ENCODE assay signal across 23 mouse cellular contexts in the genomic region with DNA sequence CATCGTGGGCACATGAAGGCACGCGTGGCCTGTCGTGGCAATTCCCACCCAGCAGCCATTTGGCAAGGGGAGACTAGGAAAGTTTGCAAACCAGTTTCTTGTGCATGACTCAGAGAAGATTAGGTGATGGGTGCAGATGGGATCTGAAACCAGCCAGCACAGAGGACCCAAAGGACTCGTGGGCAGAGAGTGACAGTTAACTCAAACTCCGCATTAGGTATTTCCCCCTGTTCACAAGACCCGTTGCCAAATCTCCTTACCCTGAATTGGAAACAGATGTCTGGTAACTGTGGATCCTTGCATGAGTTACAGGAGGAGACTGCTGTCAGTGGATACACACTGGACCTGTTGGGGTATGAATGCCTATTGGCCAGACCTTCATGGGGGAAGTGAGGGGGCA. TPM values are rescaled to one million over a fixed set of nuclear protein-coding genes. Genes with fewer than 3 reads are reported as not detected.
DNase-seq lines count a peak whose midpoint lies in the region; ATAC-seq and TF ChIP-seq lines count a peak whose summit lies in the region.
"Had no signal": no experiment of that assay in that cellular context is flagged by ENCODE, and none has a peak within 500 bp of the region (broad histone marks: within the 10 kb centered on the region; RNA-seq: fewer than 3 reads in every experiment).

No protein-coding gene starts in this region.

- no peak for TF ChIP-seq CTCF in intestine, postnatal 0 days (IDR thresholded peaks at IDR 0.05; ENCODE audit: low read depth)

- no peaks in the 10 kb centered on the region for H3K36me3 ChIP-seq in embryonic facial prominence, embryonic 10.5 days (replicated peaks)
- H3K36me3 ChIP-seq in limb, embryonic 14.5 days (ENCODE audit: control insufficient read depth, insufficient read depth, low read length) = no peaks in the 10 kb centered on the region
- no peaks in the 10 kb centered on the region for H3K36me3 ChIP-seq in hindbrain, embryonic 12.5 days
- H3K36me3 ChIP-seq in intestine, postnatal 0 days (ENCODE audit: control insufficient read depth, insufficient read depth) = no peaks in the 10 kb centered on the region
- H3K36me3 ChIP-seq: forebrain, embryonic 15.5 days; heart, embryonic 13.5 days; intestine, embryonic 15.5 days; kidney, embryonic 15.5 days; limb, embryonic 12.5 days; liver, embryonic 13.5 days; midbrain, embryonic 12.5 days; neural tube, embryonic 12.5 days had no signal

- no peaks in the 10 kb centered on the region for H3K9me3 ChIP-seq in embryonic facial prominence, embryonic 10.5 days
- no peaks in the 10 kb centered on the region for H3K9me3 ChIP-seq in limb, embryonic 14.5 days (ENCODE audit: control insufficient read depth, low read length)
- H3K9me3 ChIP-seq in hindbrain, embryonic 12.5 days (replicated peaks) = no peaks in the 10 kb centered on the region
- peaks cover 6% of the 10 kb centered on the region; the same call in 1 of the 2 replicates for H3K9me3 ChIP-seq in intestine, postnatal 0 days (ENCODE audit: control insufficient read depth)
- H3K9me3 ChIP-seq: forebrain, embryonic 15.5 days; heart, embryonic 13.5 days; intestine, embryonic 15.5 days; kidney, embryonic 15.5 days; limb, embryonic 12.5 days; liver, embryonic 13.5 days; midbrain, embryonic 12.5 days; neural tube, embryonic 12.5 days had no signal

- ATAC-seq in limb, embryonic 14.5 days (ENCODE audit: low FRiP score, low read depth) = no peak
- ATAC-seq in hindbrain, embryonic 12.5 days (ENCODE audit: low FRiP score) = no peak
- no peak for ATAC-seq in intestine, postnatal 0 days
- ATAC-seq: forebrain, embryonic 15.5 days; intestine, embryonic 15.5 days had no signal

- peak overlapping the region; percentile 70; the same call in 1 of the 2 replicates for H3K27ac ChIP-seq in embryonic facial prominence, embryonic 10.5 days (replicated peaks)
- H3K27ac ChIP-seq in limb, embryonic 14.5 days (replicated peaks; ENCODE audit: low read depth, low read length) = no peak overlapping the region
- H3K27ac ChIP-seq in hindbrain, embryonic 12.5 days = no peak overlapping the region
- no peak overlapping the region for H3K27ac ChIP-seq in intestine, postnatal 0 days (ENCODE audit: low read depth, low read length)
- H3K27ac ChIP-seq: forebrain, embryonic 15.5 days; heart, embryonic 13.5 days; hindbrain, embryonic 14.5 days; intestine, embryonic 15.5 days; kidney, embryonic 15.5 days; limb, embryonic 12.5 days; liver, embryonic 13.5 days; midbrain, embryonic 12.5 days; neural tube, embryonic 12.5 days had no signal

- peak; percentile 5 for DNase-seq in layer of hippocampus, adult 11-12 months (ENCODE audit: low spot score)
- DNase-seq in layer of hippocampus, adult 9-10 months (ENCODE audit: low spot score) = no peak
- peak; percentile 66 for DNase-seq in NIH3T3 (ENCODE audit: low read depth)
- DNase-seq in embryonic facial prominence, embryonic 10.5 days (ENCODE audit: low spot score) = peak; percentile 31
- DNase-seq in limb, embryonic 14.5 days (ENCODE audit: low spot score) = peak; percentile 49
- no peak for DNase-seq in gastrocnemius, postnatal 4 days (ENCODE audit: low spot score in 2 of 2)
- DNase-seq: adrenal gland, postnatal 14 days; B cell, adult 2 months; cerebellum, adult 2 months; liver, embryonic 13.5 days; lung, embryonic 14.5 days; lung, postnatal 36 days; right cerebral cortex, postnatal 4 days had no signal

- peaks cover 20% of the 10 kb centered on the region for H3K4me1 ChIP-seq in embryonic facial prominence, embryonic 10.5 days
- peaks cover 10% of the 10 kb centered on the region for H3K4me1 ChIP-seq in limb, embryonic 14.5 days (ENCODE audit: control insufficient read depth, insufficient read depth, low read length)
- H3K4me1 ChIP-seq in hindbrain, embryonic 12.5 days = 0 out of 2 replicates have a peak, but pooled peaks cover 4% of the 10 kb centered on the region
- H3K4me1 ChIP-seq in intestine, postnatal 0 days (replicated peaks; ENCODE audit: control insufficient read depth, insufficient read depth, low read length) = no peaks in the 10 kb centered on the region
- H3K4me1 ChIP-seq: forebrain, embryonic 15.5 days; intestine, embryonic 15.5 days; kidney, embryonic 15.5 days; liver, embryonic 13.5 days; midbrain, embryonic 12.5 days; neural tube, embryonic 12.5 days had no signal

- no peak overlapping the region for H3K4me2 ChIP-seq in limb, embryonic 14.5 days (replicated peaks; ENCODE audit: low read depth, low read length, severe bottlenecking)
- no peak overlapping the region for H3K4me2 ChIP-seq in hindbrain, embryonic 12.5 days (replicated peaks)
- H3K4me2 ChIP-seq in intestine, postnatal 0 days (replicated peaks; ENCODE audit: low read depth) = no peak overlapping the region
- H3K4me2 ChIP-seq: forebrain, embryonic 15.5 days; heart, embryonic 13.5 days; hindbrain, embryonic 14.5 days; intestine, embryonic 15.5 days; kidney, embryonic 15.5 days; limb, embryonic 12.5 days; liver, embryonic 13.5 days; lung, embryonic 14.5 days; midbrain, embryonic 12.5 days; neural tube, embryonic 12.5 days had no signal

- no peak for TF ChIP-seq POLR2A in limb, embryonic 14.5 days (IDR thresholded peaks at IDR 0.05; ENCODE audit: borderline replicate concordance, extremely low read depth, insufficient read depth, insufficient read length)

- no peak overlapping the region for H3K9ac ChIP-seq in limb, embryonic 14.5 days (ENCODE audit: low read depth, low read length, severe bottlenecking)
- H3K9ac ChIP-seq in hindbrain, embryonic 12.5 days = no peak overlapping the region
- no peak overlapping the region for H3K9ac ChIP-seq in intestine, postnatal 0 days (ENCODE audit: low read depth, low read length)
- H3K9ac ChIP-seq: forebrain, embryonic 15.5 days; heart, embryonic 13.5 days; hindbrain, embryonic 14.5 days; intestine, embryonic 15.5 days; kidney, embryonic 15.5 days; limb, embryonic 12.5 days; liver, embryonic 13.5 days; lung, embryonic 14.5 days; midbrain, embryonic 12.5 days; neural tube, embryonic 12.5 days had no signal

- H3K4me3 ChIP-seq in embryonic facial prominence, embryonic 10.5 days = no peak overlapping the region
- H3K4me3 ChIP-seq in limb, embryonic 14.5 days (replicated peaks; ENCODE audit: low read length) = no peak overlapping the region
- H3K4me3 ChIP-seq in hindbrain, embryonic 12.5 days = no peak overlapping the region
- no peak overlapping the region for H3K4me3 ChIP-seq in intestine, postnatal 0 days (ENCODE audit: low read depth, low read length)
- H3K4me3 ChIP-seq: forebrain, embryonic 15.5 days; heart, embryonic 13.5 days; intestine, embryonic 15.5 days; kidney, embryonic 15.5 days; limb, embryonic 12.5 days; liver, embryonic 13.5 days; midbrain, embryonic 12.5 days; neural tube, embryonic 12.5 days had no signal

- 68% methylated on average over 7 of the region's 7 CpGs for WGBS in embryonic facial prominence, embryonic 10.5 days
- WGBS in limb, embryonic 14.5 days = 42% methylated on average over 7 of the region's 7 CpGs
- 79% methylated on average over 7 of the region's 7 CpGs for WGBS in hindbrain, embryonic 12.5 days
- 82% methylated on average over 7 of the region's 7 CpGs for WGBS in intestine, postnatal 0 days

- peaks cover 10% of the 10 kb centered on the region; the same call in 1 of the 2 replicates for H3K27me3 ChIP-seq in embryonic facial prominence, embryonic 10.5 days (replicated peaks; ENCODE audit: low read depth, poor library complexity, severe bottlenecking)
- H3K27me3 ChIP-seq in limb, embryonic 14.5 days (ENCODE audit: control insufficient read depth, insufficient read depth, low read length) = no peaks in the 10 kb centered on the region
- H3K27me3 ChIP-seq in hindbrain, embryonic 12.5 days = no peaks in the 10 kb centered on the region
- H3K27me3 ChIP-seq in intestine, postnatal 0 days (replicated peaks; ENCODE audit: control insufficient read depth, insufficient read depth, low read length) = no peaks in the 10 kb centered on the region
- H3K27me3 ChIP-seq: forebrain, embryonic 15.5 days; heart, embryonic 13.5 days; intestine, embryonic 15.5 days; kidney, embryonic 15.5 days; neural tube, embryonic 12.5 days had no signal

RNA-seq across cellular contexts. Expression of a gene that starts 48.2 kb away (rescaled TPM):
- 54.9 and 59.4 TPM in 2 replicates for polyA plus RNA-seq in embryonic facial prominence, embryonic 10.5 days (2016; fragmentation: Nextera tagmentation; extraction: Ambion mirVana)
- polyA plus RNA-seq in limb, embryonic 14.5 days (2012; rRNA removed) = 25.7 and 29.9 TPM in 2 replicates
- 22.8 and 28.4 TPM in 2 replicates for polyA plus RNA-seq in limb, embryonic 14.5 days (2014; fragmentation: Nextera tagmentation; extraction: Ambion mirVana)
- 84.6 and 92.4 TPM in 2 replicates for polyA plus RNA-seq in hindbrain, embryonic 12.5 days (2016; fragmentation: Nextera tagmentation; extraction: Ambion mirVana)
- total RNA-seq in gastrocnemius, postnatal 4 days (2021) = 10 to 100 TPM; 41.4 to 50.6 TPM
- polyA plus RNA-seq in intestine, postnatal 0 days (2015; fragmentation: Nextera tagmentation; extraction: Ambion mirVana) = 6.6 and 6.8 TPM in 2 replicates

Comparison
In these comparisons a context has a peak if more than half of its experiments do, and no peak if none do; other contexts are left out.
1. DNase-seq: peak in layer of hippocampus, adult 11-12 months (single experiment), NIH3T3 (single experiment), embryonic facial prominence, embryonic 10.5 days (single experiment) and limb, embryonic 14.5 days (single experiment); none in layer of hippocampus, adult 9-10 months (single experiment) and gastrocnemius, postnatal 4 days (0 of 2).